Mouse (Mus musculus): ENCODE measurements around the gene Olfr820. TPM values are rescaled to one million over a fixed set of nuclear protein-coding genes. Genes with fewer than 3 reads are reported as not detected.

The Olfr820 gene
- not detected for polyA plus RNA-seq (2015; fragmentation: Illumina TruSeq; extraction: RNeasy Lipid Tissue Mini Kit (QIAGEN cat#74804); ENCODE audit: low read depth, low replicate concordance)

GRCm38 (mm10) chr10:130012321-130012720, at the start of gene Olfr820:
Gene Olfr820 (plus strand): TSS chr10:130012621.

DNA sequence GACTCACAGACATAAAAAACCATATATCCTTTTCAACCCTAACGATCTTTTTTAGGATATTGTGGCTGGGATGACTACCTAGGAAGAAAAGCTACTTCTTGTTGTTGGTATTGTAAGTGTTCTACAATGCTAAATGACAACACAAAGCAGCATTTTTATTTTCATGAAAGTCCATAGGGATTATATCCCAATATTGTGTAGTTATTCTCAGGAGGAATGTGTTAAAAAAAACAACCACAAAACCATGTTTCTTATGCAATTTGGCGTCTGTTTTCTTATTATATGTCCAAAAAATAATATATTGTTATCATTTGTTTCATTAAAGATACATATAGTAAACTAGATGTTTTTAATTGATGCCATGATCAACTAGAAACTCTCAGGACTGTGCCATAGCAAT, 45.3 kb upstream of the Olfr820 start, which contains the start of gene Olfr819:
TSS of gene Olfr819 (minus strand) at position 101 of the 400 bp plus-strand sequence.

GRCm38 (mm10) chr10:129976040-129976439, 36.4 kb upstream of the Olfr820 start, which contains the start of gene Olfr247:
Gene Olfr247 (minus strand): TSS chr10:129976140.

GRCm38 (mm10) chr10:129984962-129985361, 27.5 kb upstream of the Olfr820 start, which contains the start of gene Gm10310:
Gene Gm10310 (minus strand): TSS chr10:129985062.

DNA sequence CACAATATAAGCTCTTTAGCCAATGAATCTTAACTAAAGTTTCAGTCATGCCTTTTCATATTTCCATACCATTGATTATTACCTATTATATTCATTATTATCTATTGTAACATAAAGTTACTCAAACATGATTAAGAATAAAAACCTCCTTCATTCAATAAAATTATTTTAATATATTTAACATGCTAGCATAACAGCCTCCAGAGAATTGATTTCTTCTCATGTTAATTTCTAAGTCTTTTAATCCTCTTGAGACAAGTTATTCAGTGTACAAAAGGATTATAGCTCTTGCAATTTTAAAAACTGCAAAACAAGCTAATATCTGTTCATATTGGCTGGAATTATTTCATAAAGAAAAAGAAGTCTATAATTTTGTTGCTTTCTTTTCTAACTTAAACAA, 17.6 kb downstream of the Olfr820 start, which contains the start of gene Olfr821:
TSS of gene Olfr821 (plus strand) at position 301 of the 400 bp plus-strand sequence.

Other genes starting within 250 kb of the Olfr820 start
- not detected for gene Olfr808, start 247.1 kb upstream of the Olfr820 start, polyA plus RNA-seq (2015; fragmentation: Illumina TruSeq; extraction: RNeasy Lipid Tissue Mini Kit (QIAGEN cat#74804); ENCODE audit: low read depth, low replicate concordance)
- not detected for gene Olfr809, start 238.0 kb upstream of the Olfr820 start, polyA plus RNA-seq (2015; fragmentation: Illumina TruSeq; extraction: RNeasy Lipid Tissue Mini Kit (QIAGEN cat#74804); ENCODE audit: low read depth, low replicate concordance)
- gene Olfr810, start 217.7 kb upstream of the Olfr820 start, polyA plus RNA-seq (2015; fragmentation: Illumina TruSeq; extraction: RNeasy Lipid Tissue Mini Kit (QIAGEN cat#74804); ENCODE audit: low read depth, low replicate concordance): not detected
- not detected for gene Olfr811, start 208.2 kb upstream of the Olfr820 start, polyA plus RNA-seq (2015; fragmentation: Illumina TruSeq; extraction: RNeasy Lipid Tissue Mini Kit (QIAGEN cat#74804); ENCODE audit: low read depth, low replicate concordance)
- not detected for gene Olfr812, start 166.5 kb upstream of the Olfr820 start, polyA plus RNA-seq (2015; fragmentation: Illumina TruSeq; extraction: RNeasy Lipid Tissue Mini Kit (QIAGEN cat#74804); ENCODE audit: low read depth, low replicate concordance)
- not detected for gene Olfr813, start 157.3 kb upstream of the Olfr820 start, polyA plus RNA-seq (2015; fragmentation: Illumina TruSeq; extraction: RNeasy Lipid Tissue Mini Kit (QIAGEN cat#74804); ENCODE audit: low read depth, low replicate concordance)
- gene Olfr814, start 132.8 kb upstream of the Olfr820 start, polyA plus RNA-seq (2015; fragmentation: Illumina TruSeq; extraction: RNeasy Lipid Tissue Mini Kit (QIAGEN cat#74804); ENCODE audit: low read depth, low replicate concordance): not detected
- gene Olfr815, start 106.8 kb upstream of the Olfr820 start, polyA plus RNA-seq (2015; fragmentation: Illumina TruSeq; extraction: RNeasy Lipid Tissue Mini Kit (QIAGEN cat#74804); ENCODE audit: low read depth, low replicate concordance): not detected
- gene Olfr816, start 97.0 kb upstream of the Olfr820 start, polyA plus RNA-seq (2015; fragmentation: Illumina TruSeq; extraction: RNeasy Lipid Tissue Mini Kit (QIAGEN cat#74804); ENCODE audit: low read depth, low replicate concordance): not detected
- gene Olfr818, start 63.5 kb upstream of the Olfr820 start, polyA plus RNA-seq (2015; fragmentation: Illumina TruSeq; extraction: RNeasy Lipid Tissue Mini Kit (QIAGEN cat#74804); ENCODE audit: low read depth, low replicate concordance): not detected
- not detected for gene Olfr819, start 45.4 kb upstream of the Olfr820 start, polyA plus RNA-seq (2015; fragmentation: Illumina TruSeq; extraction: RNeasy Lipid Tissue Mini Kit (QIAGEN cat#74804); ENCODE audit: low read depth, low replicate concordance)
- not detected for gene Olfr247, start 36.5 kb upstream of the Olfr820 start, polyA plus RNA-seq (2015; fragmentation: Illumina TruSeq; extraction: RNeasy Lipid Tissue Mini Kit (QIAGEN cat#74804); ENCODE audit: low read depth, low replicate concordance)
- not detected for gene Gm10310, start 27.6 kb upstream of the Olfr820 start, polyA plus RNA-seq (2015; fragmentation: Illumina TruSeq; extraction: RNeasy Lipid Tissue Mini Kit (QIAGEN cat#74804); ENCODE audit: low read depth, low replicate concordance)
- gene Olfr821, start 17.7 kb downstream of the Olfr820 start, polyA plus RNA-seq (2015; fragmentation: Illumina TruSeq; extraction: RNeasy Lipid Tissue Mini Kit (QIAGEN cat#74804); ENCODE audit: low read depth, low replicate concordance): not detected
- not detected for gene Olfr822, start 58.6 kb downstream of the Olfr820 start, polyA plus RNA-seq (2015; fragmentation: Illumina TruSeq; extraction: RNeasy Lipid Tissue Mini Kit (QIAGEN cat#74804); ENCODE audit: low read depth, low replicate concordance)
- not detected for gene Olfr823, start 102.8 kb downstream of the Olfr820 start, polyA plus RNA-seq (2015; fragmentation: Illumina TruSeq; extraction: RNeasy Lipid Tissue Mini Kit (QIAGEN cat#74804); ENCODE audit: low read depth, low replicate concordance)
- not detected for gene Olfr824, start 117.4 kb downstream of the Olfr820 start, polyA plus RNA-seq (2015; fragmentation: Illumina TruSeq; extraction: RNeasy Lipid Tissue Mini Kit (QIAGEN cat#74804); ENCODE audit: low read depth, low replicate concordance)
- not detected for gene Olfr825, start 154.1 kb downstream of the Olfr820 start, polyA plus RNA-seq (2015; fragmentation: Illumina TruSeq; extraction: RNeasy Lipid Tissue Mini Kit (QIAGEN cat#74804); ENCODE audit: low read depth, low replicate concordance)
- not detected for gene Olfr826, start 171.6 kb downstream of the Olfr820 start, polyA plus RNA-seq (2015; fragmentation: Illumina TruSeq; extraction: RNeasy Lipid Tissue Mini Kit (QIAGEN cat#74804); ENCODE audit: low read depth, low replicate concordance)
- gene Olfr827, start 201.8 kb downstream of the Olfr820 start, polyA plus RNA-seq (2015; fragmentation: Illumina TruSeq; extraction: RNeasy Lipid Tissue Mini Kit (QIAGEN cat#74804); ENCODE audit: low read depth, low replicate concordance): not detected

Data from brain, adult 10 weeks (tissue).